Mouse (Mus musculus) kidney, postnatal 10 days (tissue): Measurements from ENCODE around the gene Cadps.
A peak's percentile ranks its signal among the peaks of the same experiment; 100 is the strongest.

ENCODE experiments used
- DNase-seq: peaks from one replicate; pipeline ENCODE4 v3.0.0; 2021; ENCODE audit warnings: mixed read lengths

The Cadps gene

GRCm38 (mm10) chr14:12462206-12462605 is 360.7 kb downstream of the Cadps start:
- DNase-seq = peak; percentile 7

GRCm38 (mm10) chr14:12459700-12460099 is 363.2 kb downstream of the Cadps start:
- no peak for DNase-seq

GRCm38 (mm10) chr14:12455064-12455591 is 367.8 kb downstream of the Cadps start:
- DNase-seq = no peak

- DNase-seq = no peak
Measured at GRCm38 (mm10) chr14:12450807-12451206, 372.1 kb downstream of the Cadps start.

- no peak for DNase-seq
Measured at GRCm38 (mm10) chr14:12448883-12449282, 374.0 kb downstream of the Cadps start.

- DNase-seq = no peak
Measured at GRCm38 (mm10) chr14:12441019-12441418, 381.9 kb downstream of the Cadps start.

GRCm38 (mm10) chr14:12437976-12438375 is 384.9 kb downstream of the Cadps start:
- no peak for DNase-seq

GRCm38 (mm10) chr14:12437422-12437821 is 385.5 kb downstream of the Cadps start:
- DNase-seq = no peak

- no peak for DNase-seq
Measured at GRCm38 (mm10) chr14:12436903-12437368, 385.9 kb downstream of the Cadps start.

- DNase-seq = no peak
Measured at GRCm38 (mm10) chr14:12428021-12428654, 394.7 kb downstream of the Cadps start.

- DNase-seq = no peak
Measured at GRCm38 (mm10) chr14:12425311-12425710, 397.6 kb downstream of the Cadps start.

GRCm38 (mm10) chr14:12410276-12410675 is 412.6 kb downstream of the Cadps start:
- no peak for DNase-seq

- DNase-seq = no peak
Measured at GRCm38 (mm10) chr14:12409811-12410210, 413.1 kb downstream of the Cadps start.

- DNase-seq = peak; percentile 10
Measured at GRCm38 (mm10) chr14:12406588-12406987, 416.3 kb downstream of the Cadps start.

- DNase-seq = no peak
Measured at GRCm38 (mm10) chr14:12405201-12405600, 417.7 kb downstream of the Cadps start.

- DNase-seq = no peak
Measured at GRCm38 (mm10) chr14:12404724-12405123, 418.2 kb downstream of the Cadps start.

- no peak for DNase-seq
Measured at GRCm38 (mm10) chr14:12404052-12404451, 418.8 kb downstream of the Cadps start.

GRCm38 (mm10) chr14:12400116-12400515 is 422.8 kb downstream of the Cadps start:
- no peak for DNase-seq

- no peak for DNase-seq
Measured at GRCm38 (mm10) chr14:12397561-12397960, 425.3 kb downstream of the Cadps start.

GRCm38 (mm10) chr14:12394318-12394717 is 428.6 kb downstream of the Cadps start:
- DNase-seq = no peak

- DNase-seq = no peak
Measured at GRCm38 (mm10) chr14:12393271-12393861, 429.5 kb downstream of the Cadps start.

- DNase-seq = no peak
Measured at GRCm38 (mm10) chr14:12391167-12391566, 431.7 kb downstream of the Cadps start.

GRCm38 (mm10) chr14:12388806-12389436 is 434.0 kb downstream of the Cadps start:
- DNase-seq = no peak
